Mouse (Mus musculus): ENCODE measurements at regions not wholly inside any gene's neighbourhood (a gene's known extent, or its start where the extent isn't known, plus 50 kb on each side); places are given as distances from the start of the nearest gene placed in this dataset.

DNA sequence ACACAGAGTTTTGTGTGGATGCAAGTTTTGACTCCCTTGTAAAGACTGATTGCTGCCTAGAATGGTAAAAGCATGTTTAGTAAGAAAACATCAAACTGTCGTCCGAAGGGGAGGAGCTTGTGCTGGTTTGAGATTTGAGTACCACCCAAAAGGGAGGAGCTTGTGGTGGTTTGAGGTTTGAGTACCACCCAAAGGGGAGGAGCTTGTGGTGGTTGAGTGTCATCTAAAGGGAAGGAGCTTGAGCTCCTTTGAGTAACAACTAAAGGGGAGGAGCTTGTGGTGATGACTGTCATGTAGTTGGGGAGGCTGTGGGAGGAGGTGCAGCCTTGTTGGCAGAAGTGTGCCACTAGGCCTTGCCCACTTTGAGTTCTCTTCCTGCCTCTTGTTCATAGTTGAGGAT, 192.8 kb upstream of the Ajap1 start:
- 71% methylated on average over 2 of the region's 2 CpGs for WGBS
- H3K27ac ChIP-seq, result no peak overlapping the region
- no peaks in the 10 kb centered on the region for H3K36me3 ChIP-seq
- H3K9ac ChIP-seq, result no peak overlapping the region
- no peak overlapping the region for H3K4me2 ChIP-seq
- no peaks in the 10 kb centered on the region for H3K27me3 ChIP-seq (replicated peaks)
- no peak for ATAC-seq (ENCODE audit: insufficient read depth, low FRiP score, low read depth)
- H3K4me1 ChIP-seq, result no peaks in the 10 kb centered on the region
- no peak overlapping the region for H3K4me3 ChIP-seq (replicated peaks)
- no peaks in the 10 kb centered on the region for H3K9me3 ChIP-seq

DNA sequence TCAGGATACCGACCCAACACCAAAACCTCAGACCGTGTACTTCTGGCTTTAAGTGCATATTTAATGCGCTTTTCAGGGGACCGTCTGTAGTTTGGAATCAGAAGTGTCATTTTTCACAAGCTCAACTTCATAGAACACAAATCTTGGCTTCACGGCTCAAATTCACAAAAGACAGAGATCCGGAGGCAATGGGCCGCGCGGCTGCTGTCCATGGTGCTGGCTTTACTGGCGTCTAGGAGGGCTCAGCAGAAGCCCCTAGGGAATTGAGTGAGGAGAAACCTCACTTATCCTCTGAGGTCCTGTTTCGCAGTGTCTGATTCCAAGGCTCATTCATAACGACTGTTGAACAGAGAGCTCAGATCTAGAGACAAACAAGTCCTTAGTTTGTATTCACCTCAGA, 196.5 kb upstream of the Ajap1 start:
- WGBS, result 34% methylated on average over 12 of the region's 12 CpGs
- ATAC-seq (ENCODE audit: insufficient read depth, low FRiP score, low read depth), result no peak

DNA sequence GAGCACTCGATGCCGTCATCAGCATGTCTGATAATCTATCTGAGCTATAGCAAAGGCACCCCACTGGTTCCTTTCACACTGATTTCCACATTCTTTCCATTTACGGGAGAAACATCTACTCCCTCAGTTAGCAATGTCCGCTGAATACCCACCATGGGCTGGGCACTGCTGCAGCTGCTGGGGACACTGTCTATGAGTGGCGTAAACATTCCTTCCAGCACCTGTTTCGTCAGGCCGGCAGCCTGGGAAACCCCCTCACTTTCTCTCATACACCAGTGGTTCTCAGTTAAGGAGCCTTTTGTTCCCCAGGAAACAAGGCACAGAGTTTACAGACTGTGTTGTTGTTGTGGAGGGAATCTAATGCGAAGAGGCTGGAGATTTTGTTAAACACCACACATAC, 205.8 kb upstream of the Ajap1 start:
- WGBS, result 68% methylated on average over 8 of the region's 8 CpGs
- Histone ChIP-seq H3K4me1 (no peaks in the 10 kb centered on the region), H3K9me3 (no peaks in the 10 kb centered on the region), H3K4me2 (no peak overlapping the region), H3K27me3 (replicated peaks) (no peaks in the 10 kb centered on the region), H3K27ac (no peak overlapping the region), H3K4me3 (replicated peaks) (no peak overlapping the region), H3K36me3 (no peaks in the 10 kb centered on the region), H3K9ac (no peak overlapping the region)
- ATAC-seq (ENCODE audit: insufficient read depth, low FRiP score, low read depth), result no peak

More for the DNA sequence above, 196.5 kb upstream of the Ajap1 start:
- no peak overlapping the region for H3K9ac ChIP-seq
- H3K27me3 ChIP-seq (replicated peaks), result no peaks in the 10 kb centered on the region
- no peaks in the 10 kb centered on the region for H3K9me3 ChIP-seq
- H3K36me3 ChIP-seq, result no peaks in the 10 kb centered on the region
- H3K4me2 ChIP-seq, result no peak overlapping the region
- H3K4me3 ChIP-seq (replicated peaks), result no peak overlapping the region
- H3K27ac ChIP-seq, result no peak overlapping the region
- H3K4me1 ChIP-seq, result no peaks in the 10 kb centered on the region

DNA sequence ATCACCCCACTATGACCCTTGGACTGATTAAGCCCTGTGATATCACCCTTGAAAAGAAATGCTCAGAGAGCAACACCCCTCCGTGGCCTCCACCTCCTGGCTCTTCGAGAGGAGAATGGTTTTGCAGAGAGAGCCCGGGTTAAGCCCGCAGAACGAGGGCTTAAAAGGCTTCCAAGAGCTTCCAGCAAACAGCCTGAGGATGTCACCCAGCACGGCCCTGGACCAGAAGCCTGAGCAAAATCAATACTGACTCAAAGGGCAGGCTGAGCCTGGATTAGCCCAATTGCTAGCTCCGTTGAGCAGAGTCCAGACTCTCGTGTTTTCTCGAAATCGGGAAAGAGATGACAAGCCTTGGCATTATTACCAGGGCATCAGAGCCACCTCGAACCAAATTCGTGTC, 211.3 kb upstream of the Ajap1 start:
- Histone ChIP-seq H3K27ac (no peak overlapping the region), H3K27me3 (replicated peaks) (no peaks in the 10 kb centered on the region), H3K4me2 (no peak overlapping the region), H3K36me3 (no peaks in the 10 kb centered on the region), H3K4me3 (replicated peaks) (no peak overlapping the region), H3K9ac (no peak overlapping the region), H3K4me1 (no peaks in the 10 kb centered on the region), H3K9me3 (no peaks in the 10 kb centered on the region)
- WGBS, result 67% methylated on average over 12 of the region's 12 CpGs
- no peak for ATAC-seq (ENCODE audit: insufficient read depth, low FRiP score, low read depth)

DNA sequence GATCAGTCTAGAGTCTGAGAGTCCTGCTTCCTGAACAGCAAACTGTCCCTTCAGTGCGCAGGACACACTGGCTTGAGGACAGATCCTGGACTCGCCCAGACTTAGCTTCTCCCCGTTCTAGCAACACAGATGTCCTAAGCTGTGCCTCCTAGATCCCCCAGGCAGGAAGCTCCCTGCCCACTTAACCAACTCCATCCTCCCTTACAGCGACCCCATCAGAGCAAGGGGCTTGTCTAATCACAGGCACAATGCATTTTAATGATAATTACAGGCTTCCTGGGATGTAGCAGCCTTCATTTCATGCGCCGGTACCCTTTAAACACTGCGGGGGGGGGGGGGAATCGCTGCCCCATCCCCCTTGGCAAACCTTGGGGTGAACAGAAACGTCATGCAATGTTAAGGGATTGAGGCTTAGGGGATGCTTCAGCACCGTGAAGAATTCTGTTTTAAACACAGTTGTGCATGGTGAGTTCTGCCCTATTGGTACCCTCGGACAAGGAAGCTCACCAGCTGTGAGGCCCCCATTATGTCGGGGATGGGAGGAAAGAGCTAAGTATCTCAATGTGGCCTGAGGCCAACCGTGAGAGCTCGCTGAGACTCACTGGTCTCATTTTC, 213.9 kb upstream of the Ajap1 start:
- no peaks in the 10 kb centered on the region for H3K36me3 ChIP-seq
- WGBS, result 52% methylated on average over 14 of the region's 14 CpGs
- H3K4me3 ChIP-seq (replicated peaks), result no peak overlapping the region
- no peaks in the 10 kb centered on the region for H3K4me1 ChIP-seq
- ATAC-seq (ENCODE audit: insufficient read depth, low FRiP score, low read depth), result no peak
- H3K27ac ChIP-seq, result no peak overlapping the region
- H3K9ac ChIP-seq, result no peak overlapping the region
- no peak overlapping the region for H3K4me2 ChIP-seq
- H3K9me3 ChIP-seq, result no peaks in the 10 kb centered on the region
- no peaks in the 10 kb centered on the region for H3K27me3 ChIP-seq (replicated peaks)

DNA sequence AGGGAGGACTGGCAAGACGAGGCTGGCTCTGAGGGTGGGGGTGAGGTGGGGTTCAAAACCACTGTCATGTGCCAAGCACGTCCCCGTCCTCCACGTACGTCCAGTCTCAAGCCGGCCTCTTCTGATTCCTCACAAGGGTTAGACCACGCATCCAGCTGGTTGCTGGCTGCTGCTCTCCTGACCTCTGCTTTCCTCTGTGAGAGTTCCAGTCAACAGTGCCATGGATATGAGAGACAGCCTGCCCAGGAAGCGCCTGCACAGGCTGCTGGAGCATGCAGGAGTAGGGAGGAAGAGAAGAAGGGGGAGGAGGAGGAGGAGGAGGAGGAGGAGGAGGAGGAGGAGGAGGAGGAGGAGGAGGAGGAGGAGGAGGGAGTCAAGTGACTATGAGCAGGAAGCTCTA, 224.6 kb upstream of the Ajap1 start:
- ATAC-seq (ENCODE audit: insufficient read depth, low FRiP score, low read depth), result 0 out of 2 replicates have a peak, but pooled peaks have one; percentile 31
- no peaks in the 10 kb centered on the region for H3K36me3 ChIP-seq
- H3K27ac ChIP-seq, result no peak overlapping the region
- 49% methylated on average over 7 of the region's 8 CpGs for WGBS
- H3K4me2 ChIP-seq, result no peak overlapping the region
- no peaks in the 10 kb centered on the region for H3K4me1 ChIP-seq
- no peaks in the 10 kb centered on the region for H3K9me3 ChIP-seq
- H3K4me3 ChIP-seq (replicated peaks), result no peak overlapping the region
- H3K27me3 ChIP-seq (replicated peaks), result no peaks in the 10 kb centered on the region
- no peak overlapping the region for H3K9ac ChIP-seq

DNA sequence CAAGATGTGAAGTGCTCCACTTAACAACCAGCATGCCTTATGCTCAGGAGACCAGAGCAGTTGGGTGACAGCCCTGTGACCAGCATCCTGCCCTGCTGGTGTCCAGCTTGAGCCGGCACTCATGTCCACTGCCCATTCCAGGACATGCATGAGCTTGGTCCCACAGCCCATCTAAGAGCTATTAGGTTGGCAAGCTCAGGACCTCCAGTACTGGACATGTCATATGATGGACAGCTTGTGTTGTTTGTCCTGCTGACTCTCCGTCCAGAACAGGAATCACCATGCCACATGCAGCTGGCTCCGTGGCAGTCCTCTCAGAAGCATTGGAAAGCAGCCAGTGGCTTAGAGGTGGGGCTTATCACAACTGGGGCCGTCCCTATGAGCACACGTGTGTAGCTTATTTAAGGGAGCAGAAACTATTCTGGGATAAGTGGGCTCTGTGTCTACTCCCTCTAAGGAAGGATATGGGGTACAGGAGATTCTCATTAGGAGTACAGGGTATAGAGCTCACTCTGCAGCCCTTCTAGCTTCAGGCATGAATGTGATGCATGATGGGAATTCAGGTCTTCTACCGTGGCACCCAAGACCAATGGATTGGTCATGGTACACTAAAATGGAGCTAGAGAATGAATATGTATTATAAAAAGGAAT, 232.5 kb upstream of the Ajap1 start:
- no peak overlapping the region for H3K9ac ChIP-seq
- H3K4me2 ChIP-seq, result no peak overlapping the region
- no peaks in the 10 kb centered on the region for H3K36me3 ChIP-seq
- no peaks in the 10 kb centered on the region for H3K9me3 ChIP-seq
- H3K4me1 ChIP-seq, result no peaks in the 10 kb centered on the region
- WGBS, result 53% methylated on average over 6 of the region's 6 CpGs
- no peaks in the 10 kb centered on the region for H3K27me3 ChIP-seq (replicated peaks)
- ATAC-seq (ENCODE audit: insufficient read depth, low FRiP score, low read depth), result no peak
- no peak overlapping the region for H3K4me3 ChIP-seq (replicated peaks)
- no peak overlapping the region for H3K27ac ChIP-seq

DNA sequence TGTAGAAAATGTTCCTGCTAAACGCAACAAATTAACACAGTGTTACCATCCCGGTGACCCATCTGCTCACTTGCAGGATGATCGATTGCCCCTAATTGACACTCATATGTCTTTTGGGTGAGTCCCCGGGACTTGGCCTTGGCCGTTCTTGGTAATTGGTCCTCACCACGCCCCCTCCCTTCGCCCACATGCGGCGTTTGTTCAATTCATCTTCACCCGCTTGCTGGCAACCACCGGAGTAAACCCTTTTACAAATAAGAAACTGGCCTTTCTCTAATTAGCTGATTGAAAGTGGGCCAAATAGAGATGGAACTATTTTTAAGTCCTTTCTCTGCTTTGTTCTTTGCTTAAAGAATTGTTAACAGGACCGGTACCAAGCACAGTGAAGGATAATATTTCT, 234.7 kb upstream of the Ajap1 start:
- ATAC-seq (ENCODE audit: insufficient read depth, low FRiP score, low read depth), result no peak
- H3K4me2 ChIP-seq, result no peak overlapping the region
- no peaks in the 10 kb centered on the region for H3K36me3 ChIP-seq
- no peak overlapping the region for H3K9ac ChIP-seq
- H3K27ac ChIP-seq, result no peak overlapping the region
- no peaks in the 10 kb centered on the region for H3K9me3 ChIP-seq
- WGBS, result 75% methylated on average over 12 of the region's 12 CpGs
- no peak overlapping the region for H3K4me3 ChIP-seq (replicated peaks)
- H3K27me3 ChIP-seq (replicated peaks), result no peaks in the 10 kb centered on the region
- no peaks in the 10 kb centered on the region for H3K4me1 ChIP-seq

DNA sequence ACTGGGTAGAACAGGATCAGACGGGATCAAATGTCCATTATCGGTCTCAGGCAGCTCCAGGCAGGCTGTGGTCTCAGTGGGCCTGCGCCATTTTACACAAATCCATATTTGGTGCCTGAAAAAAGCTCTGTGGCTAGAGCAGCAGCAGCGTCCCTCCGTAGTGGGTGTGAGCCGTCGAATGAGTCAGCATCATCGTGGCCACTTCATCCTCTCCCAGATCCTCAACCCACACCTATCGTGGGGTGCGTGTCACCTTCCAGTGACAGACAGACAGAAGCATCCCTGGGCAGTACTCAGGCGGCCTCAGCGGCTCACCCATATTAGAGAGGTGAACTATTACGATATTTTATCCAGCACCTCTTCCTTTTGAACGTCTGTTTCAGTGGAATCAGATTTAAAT, 233.0 kb upstream of the A430005L14Rik start:
- Histone ChIP-seq H3K4me1 (no peaks in the 10 kb centered on the region), H3K27me3 (replicated peaks) (no peaks in the 10 kb centered on the region), H3K9ac (no peak overlapping the region), H3K4me3 (replicated peaks) (no peak overlapping the region), H3K27ac (no peak overlapping the region), H3K4me2 (no peak overlapping the region), H3K9me3 (no peaks in the 10 kb centered on the region), H3K36me3 (no peaks in the 10 kb centered on the region)
- WGBS, result 77% methylated on average over 14 of the region's 14 CpGs
- ATAC-seq (ENCODE audit: insufficient read depth, low FRiP score, low read depth), result no peak

DNA sequence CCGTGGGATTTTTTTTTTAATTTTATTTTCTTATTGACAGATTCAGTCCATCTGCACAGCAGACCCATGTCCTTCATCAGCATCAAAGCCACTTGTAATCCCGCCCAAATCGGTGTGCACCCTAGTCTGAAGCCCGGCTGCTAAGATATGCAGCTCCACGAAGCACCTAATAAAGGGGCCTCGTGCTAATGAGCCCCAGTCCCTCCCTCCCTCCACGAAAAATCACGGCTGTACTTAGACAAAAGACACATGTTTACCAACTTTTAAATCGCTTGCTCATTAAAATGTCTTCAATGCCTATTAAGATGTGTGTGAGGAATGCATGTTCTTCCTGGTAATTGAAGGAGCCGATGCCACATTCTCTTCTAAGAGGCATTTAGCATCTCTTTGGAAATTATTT, 229.8 kb upstream of the A430005L14Rik start:
- Histone ChIP-seq H3K4me1 (no peaks in the 10 kb centered on the region), H3K9ac (no peak overlapping the region), H3K4me2 (no peak overlapping the region), H3K27ac (no peak overlapping the region), H3K4me3 (replicated peaks) (no peak overlapping the region), H3K36me3 (no peaks in the 10 kb centered on the region), H3K9me3 (no peaks in the 10 kb centered on the region), H3K27me3 (replicated peaks) (no peaks in the 10 kb centered on the region)
- no peak for ATAC-seq (ENCODE audit: insufficient read depth, low FRiP score, low read depth)
- WGBS, result 77% methylated on average over 10 of the region's 10 CpGs

DNA sequence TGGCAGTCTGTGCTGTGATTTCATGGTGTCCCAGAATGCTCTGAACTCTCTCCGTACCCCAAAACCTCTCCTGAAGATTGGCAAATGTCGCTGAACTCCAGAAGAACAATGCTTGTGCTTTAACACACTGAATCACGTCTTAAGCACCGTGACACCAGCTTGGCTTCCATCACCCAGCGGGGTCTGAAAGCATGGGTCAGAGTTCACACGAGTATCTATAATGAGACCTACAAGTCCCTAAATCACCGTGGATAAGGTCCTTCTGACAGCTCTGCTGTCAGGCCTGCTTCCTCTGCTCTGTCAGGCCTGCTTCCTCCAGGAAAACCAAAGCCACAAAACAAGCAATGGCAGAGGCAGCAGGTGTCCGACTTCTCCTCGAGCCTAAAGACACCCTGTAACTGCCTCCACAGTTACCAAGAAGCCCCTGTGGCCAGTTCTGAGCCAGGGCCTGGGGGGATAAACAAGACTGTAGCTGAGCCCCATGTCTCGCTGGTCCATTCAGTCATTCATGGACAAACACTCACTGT, 229.1 kb upstream of the A430005L14Rik start:
- Histone ChIP-seq H3K9ac (no peak overlapping the region), H3K9me3 (no peaks in the 10 kb centered on the region), H3K27ac (no peak overlapping the region), H3K4me3 (replicated peaks) (no peak overlapping the region), H3K4me2 (no peak overlapping the region), H3K36me3 (no peaks in the 10 kb centered on the region), H3K27me3 (replicated peaks) (no peaks in the 10 kb centered on the region), H3K4me1 (no peaks in the 10 kb centered on the region)
- 46% methylated on average over 10 of the region's 10 CpGs for WGBS
- no peak for ATAC-seq (ENCODE audit: insufficient read depth, low FRiP score, low read depth)

DNA sequence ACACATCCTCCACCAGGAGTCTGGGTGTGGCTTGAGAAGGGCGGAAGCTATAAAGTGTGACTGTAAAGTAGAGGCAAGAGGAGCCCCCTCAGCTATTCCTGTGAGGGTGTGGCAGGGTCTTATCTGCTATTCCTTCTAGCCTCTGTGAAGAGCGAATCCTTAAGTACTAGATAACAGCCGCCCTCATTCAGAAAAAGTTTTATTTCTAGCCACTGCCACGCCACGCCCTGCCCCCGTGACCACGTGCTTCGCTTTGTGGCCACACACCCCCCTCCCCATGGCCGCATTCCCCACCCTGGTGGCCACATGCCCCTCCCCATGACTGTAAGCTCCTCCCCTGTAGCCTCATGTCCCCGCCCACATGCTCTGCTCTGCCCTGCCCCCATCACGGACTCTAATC, 218.9 kb upstream of the A430005L14Rik start:
- H3K27ac ChIP-seq, result no peak overlapping the region
- H3K9me3 ChIP-seq, result no peaks in the 10 kb centered on the region
- no peak for ATAC-seq (ENCODE audit: insufficient read depth, low FRiP score, low read depth)
- no peaks in the 10 kb centered on the region for H3K36me3 ChIP-seq
- no peak overlapping the region for H3K9ac ChIP-seq
- no peak overlapping the region for H3K4me2 ChIP-seq
- no peaks in the 10 kb centered on the region for H3K4me1 ChIP-seq
- no peaks in the 10 kb centered on the region for H3K27me3 ChIP-seq (replicated peaks)
- H3K4me3 ChIP-seq (replicated peaks), result no peak overlapping the region
- WGBS, result 82% methylated on average over 11 of the region's 11 CpGs
